Mouse (Mus musculus) kidney, postnatal 10 days (tissue): ENCODE measurements at regions not wholly inside any gene's neighbourhood (a gene's known extent, or its start where the extent isn't known, plus 50 kb on each side); places are given as distances from the start of the nearest gene placed in this dataset.

ENCODE experiments used
- DNase-seq: peaks from one replicate; pipeline ENCODE4 v3.0.0; 2021; ENCODE audit warnings: mixed read lengths

GRCm38 (mm10) chr2:51566554-51567246 is 60.6 kb upstream of the Tas2r134 start:
- DNase-seq, result no peak

GRCm38 (mm10) chr2:51563881-51564280 is 63.4 kb upstream of the Tas2r134 start:
- peak; percentile 37 for DNase-seq

- DNase-seq, result peak; percentile 8
These were observed 64.1 kb upstream of the Tas2r134 start for GRCm38 (mm10) chr2:51563240-51563639.

- DNase-seq, result no peak
These were observed 76.4 kb upstream of the Tas2r134 start for GRCm38 (mm10) chr2:51550863-51551262.

- no peak for DNase-seq
These were observed 78.2 kb upstream of the Tas2r134 start for GRCm38 (mm10) chr2:51549125-51549524.

- no peak for DNase-seq
These were observed 81.1 kb upstream of the Tas2r134 start for GRCm38 (mm10) chr2:51546181-51546580.

GRCm38 (mm10) chr2:51543949-51544348 is 83.4 kb upstream of the Tas2r134 start:
- peak; percentile 40 for DNase-seq

- peak; percentile 47 for DNase-seq
These were observed 85.0 kb upstream of the Tas2r134 start for GRCm38 (mm10) chr2:51542272-51542671.

- peak; percentile 49 for DNase-seq
These were observed 94.4 kb upstream of the Tas2r134 start for GRCm38 (mm10) chr2:51532709-51533414.

- no peak for DNase-seq
These were observed 96.0 kb upstream of the Tas2r134 start for GRCm38 (mm10) chr2:51531106-51531839.

GRCm38 (mm10) chr2:51522766-51523165 is 104.5 kb upstream of the Tas2r134 start:
- no peak for DNase-seq

GRCm38 (mm10) chr2:51509220-51510011 is 117.9 kb upstream of the Tas2r134 start:
- DNase-seq, result no peak

GRCm38 (mm10) chr2:51497896-51498295 is 129.4 kb upstream of the Tas2r134 start:
- DNase-seq, result no peak

- DNase-seq, result no peak
These were observed 153.6 kb upstream of the Tas2r134 start for GRCm38 (mm10) chr2:51473753-51474152.

- DNase-seq, result no peak
These were observed 160.2 kb upstream of the Tas2r134 start for GRCm38 (mm10) chr2:51467027-51467694.

GRCm38 (mm10) chr2:51466003-51466402 is 161.3 kb upstream of the Tas2r134 start:
- no peak for DNase-seq

GRCm38 (mm10) chr2:51465576-51465975 is 161.7 kb upstream of the Tas2r134 start:
- DNase-seq, result no peak

GRCm38 (mm10) chr2:51464356-51464755 is 163.0 kb upstream of the Tas2r134 start:
- DNase-seq, result no peak

GRCm38 (mm10) chr2:51460896-51461295 is 166.4 kb upstream of the Tas2r134 start:
- DNase-seq, result no peak

- no peak for DNase-seq
These were observed 167.8 kb upstream of the Tas2r134 start for GRCm38 (mm10) chr2:51459486-51459885.

- no peak for DNase-seq
These were observed 169.6 kb upstream of the Tas2r134 start for GRCm38 (mm10) chr2:51457717-51458116.

- no peak for DNase-seq
These were observed 174.5 kb upstream of the Tas2r134 start for GRCm38 (mm10) chr2:51452816-51453215.
